Mouse (Mus musculus) kidney, postnatal 0 days (tissue): Measurements from ENCODE around the gene Lman2l. TPM values are rescaled to one million over a fixed set of nuclear protein-coding genes. Genes with fewer than 3 reads are reported as not detected.
A peak's percentile ranks its signal among the peaks of the same experiment; 100 is the strongest.

ENCODE experiments used
- ATAC-seq: fragments of 200-750 bp; cut with Nextera tagmentation; replicated peaks from 2 replicates; pipeline ENCODE4 v1.8.0; 2017; ENCODE audit warnings: low read depth, moderate number of reproducible peaks, moderate TSS enrichment, moderate library complexity; ENCODE audit not compliant: low FRiP score
- DNase-seq: peaks from one replicate; pipeline ENCODE4 v3.0.0-alpha.2; 2016; ENCODE audit warnings: low spot score
- H3K27ac ChIP-seq: fragments of 300-500 bp; sonication (generic); 2 replicates; pipeline ENCODE4 v1.5.1; 2014; ENCODE audit warnings: mild to moderate bottlenecking
- H3K27me3 ChIP-seq: fragments of 300-500 bp; sonication (generic); 2 replicates; pipeline ENCODE4 v1.6.1; 2014; ENCODE audit warnings: low read length, mixed read lengths; ENCODE audit not compliant: insufficient read depth
- H3K36me3 ChIP-seq: fragments of 300-500 bp; sonication (generic); 2 replicates; pipeline ENCODE4 v1.6.1; 2014; ENCODE audit warnings: low read length, mixed read lengths; ENCODE audit not compliant: insufficient read depth
- H3K4me1 ChIP-seq: fragments of 300-500 bp; sonication (generic); replicated peaks from 2 replicates; pipeline ENCODE4 v1.6.1; 2014; ENCODE audit warnings: antibody characterized with exemption, low read length, mixed read lengths; ENCODE audit not compliant: insufficient read depth
- H3K4me2 ChIP-seq: fragments of 300-500 bp; sonication (generic); 2 replicates; pipeline ENCODE4 v1.6.1; 2014; ENCODE audit warnings: mild to moderate bottlenecking, low read length, moderate library complexity, mixed read lengths
- H3K4me3 ChIP-seq: fragments of 300-500 bp; sonication (generic); replicated peaks from 2 replicates; pipeline ENCODE4 v1.5.1; 2014; ENCODE audit warnings: low read depth, low read length
- H3K9ac ChIP-seq: fragments of 300-500 bp; sonication (generic); 2 replicates; pipeline ENCODE4 v1.6.1; 2014; ENCODE audit warnings: low read depth, low read length
- H3K9me3 ChIP-seq: fragments of 300-500 bp; sonication (generic); replicated peaks from 2 replicates; pipeline ENCODE4 v1.6.1; 2016; ENCODE audit warnings: low read length, inconsistent platforms, mixed read lengths
- CTCF ChIP-seq: IDR thresholded peaks from 2 replicates; pipeline ENCODE4 v1.5.1; 2016; ENCODE audit warnings: antibody characterized with exemption, low read depth, mild to moderate bottlenecking, moderate library complexity
- WGBS: fragments of 180-500 bp; shearing (Covaris S2); extraction: QIAGEN DNeasy Blood & Tissue Kit; methylation state at CpG from one replicate; pipeline ENCODE4 v1.1.7; 2014; 5-methylcytosine and 5-hydroxymethylcytosine counted together
- polyA plus RNA-seq: library from polyadenylated mRNA; unstranded; fragments of >200 nt; fragmentation: Nextera tagmentation; extraction: Ambion mirVana; gene quantifications from 2 replicates; pipeline ENCODE4 v1.2.1, GENCODE M21; 2015

Lman2l gene
- polyA plus RNA-seq, 1 experiment from 2014 or later: 35.9 TPM

- H3K9me3 ChIP-seq: no peaks in the 10 kb centered on the region
- no peaks in the 10 kb centered on the region for H3K27me3 ChIP-seq
- H3K36me3 ChIP-seq: 0 out of 2 replicates have a peak, but pooled peaks cover 2% of the 10 kb centered on the region
- WGBS: 30% methylated on average over 8 of the region's 8 CpGs
- 0 out of 2 replicates have a peak, but pooled peaks cover 4% of the 10 kb centered on the region for H3K4me1 ChIP-seq
- H3K9ac ChIP-seq: no peak overlapping the region
- H3K4me3 ChIP-seq: no peak overlapping the region
- DNase-seq (no peak), ATAC-seq (peak; percentile 9; the same call in 1 of the 2 replicates)
- no peak for TF ChIP-seq CTCF
- H3K27ac ChIP-seq: no peak overlapping the region
- peak overlapping the region; percentile 34; the same call in 1 of the 2 replicates for H3K4me2 ChIP-seq
These were observed 437 bp upstream of the Lman2l start for GRCm38 (mm10) chr1:36445508-36445907.

DNA sequence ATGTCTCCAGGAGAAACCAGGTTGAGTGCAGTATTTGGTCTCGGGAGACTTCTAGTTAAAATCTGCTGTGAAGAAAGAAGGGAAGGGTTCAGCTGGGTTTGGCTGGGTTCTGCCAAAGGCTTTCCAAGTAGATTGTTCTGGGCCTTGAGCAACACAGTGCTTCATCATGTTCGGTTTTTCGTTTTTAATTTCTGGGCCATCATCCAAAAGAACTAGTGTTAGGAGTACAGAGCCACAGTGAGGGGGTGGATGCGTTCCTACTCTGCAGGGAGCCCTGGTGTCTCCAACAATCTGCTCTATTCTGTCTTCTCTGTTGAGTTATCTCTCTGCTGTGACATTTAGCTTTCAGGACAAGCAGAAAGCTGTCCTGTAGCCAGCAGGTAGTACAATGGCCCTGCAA, 4.0 kb downstream of the Lman2l start:
- no peaks in the 10 kb centered on the region for H3K9me3 ChIP-seq
- H3K4me3 ChIP-seq: no peak overlapping the region
- DNase-seq (no peak), ATAC-seq (no peak)
- H3K4me1 ChIP-seq: 0 out of 2 replicates have a peak, but pooled peaks cover 4% of the 10 kb centered on the region
- no peak for TF ChIP-seq CTCF
- H3K36me3 ChIP-seq: peaks cover 33% of the 10 kb centered on the region
- no peaks in the 10 kb centered on the region for H3K27me3 ChIP-seq
- H3K27ac ChIP-seq: no peak overlapping the region
- H3K9ac ChIP-seq: no peak overlapping the region
- no peak overlapping the region for H3K4me2 ChIP-seq
- 75% methylated on average over 4 of the region's 4 CpGs for WGBS

DNA sequence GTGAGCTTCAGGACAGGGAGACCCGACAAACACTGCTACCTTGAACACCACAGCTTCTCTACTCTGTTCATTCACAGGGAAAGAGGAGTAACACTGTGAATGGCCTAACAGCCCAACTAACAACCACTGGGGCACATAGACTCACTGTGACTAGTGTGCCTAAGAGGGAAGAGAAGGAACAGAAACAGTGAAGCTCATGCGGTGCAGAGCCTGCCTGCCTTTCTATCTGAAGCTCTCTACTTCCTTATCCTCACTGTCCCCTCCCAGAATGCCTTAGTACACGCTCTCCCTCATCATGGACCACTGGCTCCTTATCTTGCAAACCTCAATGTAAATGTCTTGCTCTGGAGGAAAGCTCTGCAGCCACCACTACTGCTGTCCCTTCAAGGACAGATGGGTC, 7.8 kb downstream of the Lman2l start:
- DNase-seq (no peak), ATAC-seq (no peak)
- Histone ChIP-seq H3K4me2 (no peak overlapping the region), H3K27me3 (no peaks in the 10 kb centered on the region), H3K4me3 (no peak overlapping the region), H3K9ac (no peak overlapping the region), H3K4me1 (no peaks in the 10 kb centered on the region), H3K36me3 (peaks cover 39% of the 10 kb centered on the region), H3K9me3 (no peaks in the 10 kb centered on the region), H3K27ac (no peak overlapping the region)
- TF ChIP-seq CTCF: no peak
- WGBS: 98% methylated on average over 3 of the region's 3 CpGs

- no peak overlapping the region for H3K4me2 ChIP-seq
- H3K4me3 ChIP-seq: no peak overlapping the region
- H3K9me3 ChIP-seq: no peaks in the 10 kb centered on the region
- peaks cover 43% of the 10 kb centered on the region for H3K36me3 ChIP-seq
- ATAC-seq (no peak), DNase-seq (no peak)
- H3K9ac ChIP-seq: no peak overlapping the region
- H3K4me1 ChIP-seq: no peaks in the 10 kb centered on the region
- H3K27me3 ChIP-seq: no peaks in the 10 kb centered on the region
- 96% methylated on average over 6 of the region's 6 CpGs for WGBS
- no peak for TF ChIP-seq CTCF
- no peak overlapping the region for H3K27ac ChIP-seq
These were observed 8.6 kb downstream of the Lman2l start for GRCm38 (mm10) chr1:36436515-36436914.

DNA sequence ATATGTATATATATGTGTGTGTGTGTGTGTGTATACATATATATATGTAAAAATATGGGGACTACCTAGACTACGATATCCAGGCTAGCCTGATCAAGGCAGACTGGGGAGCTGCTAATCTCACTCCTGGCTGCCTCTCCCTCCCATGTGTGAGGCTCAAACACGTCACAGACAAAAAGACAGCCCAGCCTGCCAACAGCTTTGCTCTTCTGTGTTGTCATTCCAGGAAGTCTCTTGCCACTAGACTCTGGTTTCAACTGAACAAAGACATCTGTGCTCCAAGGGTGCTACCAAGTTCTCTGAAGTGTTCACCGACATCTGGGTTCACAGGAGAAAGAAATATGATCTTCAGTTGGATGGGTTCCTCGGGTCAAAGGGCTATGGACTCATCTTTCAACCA, 10.0 kb downstream of the Lman2l start:
- H3K4me2 ChIP-seq: no peak overlapping the region
- DNase-seq (peak; percentile 22), ATAC-seq (no peak)
- peaks cover 43% of the 10 kb centered on the region for H3K36me3 ChIP-seq
- no peak for TF ChIP-seq CTCF
- no peaks in the 10 kb centered on the region for H3K9me3 ChIP-seq
- 53% methylated on average over 4 of the region's 4 CpGs for WGBS
- H3K4me3 ChIP-seq: no peak overlapping the region
- H3K9ac ChIP-seq: no peak overlapping the region
- no peaks in the 10 kb centered on the region for H3K4me1 ChIP-seq
- H3K27ac ChIP-seq: no peak overlapping the region
- no peaks in the 10 kb centered on the region for H3K27me3 ChIP-seq

- no peak overlapping the region for H3K27ac ChIP-seq
These were observed 11.5 kb downstream of the Lman2l start for GRCm38 (mm10) chr1:36433616-36434015.

GRCm38 (mm10) chr1:36432999-36433398, 12.1 kb downstream of the Lman2l start:
- no peaks in the 10 kb centered on the region for H3K4me1 ChIP-seq
- no peak overlapping the region for H3K4me2 ChIP-seq
- H3K9ac ChIP-seq: no peak overlapping the region
- no peaks in the 10 kb centered on the region for H3K27me3 ChIP-seq
- H3K4me3 ChIP-seq: no peak overlapping the region
- WGBS: 83% methylated on average over 4 of the region's 4 CpGs
- H3K36me3 ChIP-seq: peaks cover 39% of the 10 kb centered on the region
- no peaks in the 10 kb centered on the region for H3K9me3 ChIP-seq
- no peak for ATAC-seq
- TF ChIP-seq CTCF: no peak
- no peak for DNase-seq
- no peak overlapping the region for H3K27ac ChIP-seq

More at GRCm38 (mm10) chr1:36433616-36434015, 11.5 kb downstream of the Lman2l start:
- no peak for TF ChIP-seq CTCF
- Histone ChIP-seq H3K36me3 (peaks cover 39% of the 10 kb centered on the region), H3K4me3 (no peak overlapping the region), H3K4me1 (no peaks in the 10 kb centered on the region), H3K27me3 (no peaks in the 10 kb centered on the region), H3K9me3 (no peaks in the 10 kb centered on the region), H3K4me2 (no peak overlapping the region), H3K9ac (no peak overlapping the region)
- no peak for ATAC-seq
- WGBS: 85% methylated on average over 3 of the region's 3 CpGs
- no peak for DNase-seq
